Comparison of ENCODE assay signal across 7 mouse cellular contexts in genomic region chr6:136808014-136808417, GRCm38 (mm10). TPM values are rescaled to one million over a fixed set of nuclear protein-coding genes. Genes with fewer than 3 reads are reported as not detected.
DNase-seq lines count a peak whose midpoint lies in the region; ATAC-seq lines count a peak whose summit lies in the region.

Gene H2afj, plus strand, starts transcription at chr6:136808244.

- H3K4me3 ChIP-seq in intestine, embryonic 15.5 days (replicated peaks), result peak within 1 kb of the TSS; percentile 91
- H3K4me3 ChIP-seq in midbrain, embryonic 10.5 days, result peak within 1 kb of the TSS; percentile 87

- ATAC-seq in intestine, embryonic 15.5 days, result peak; percentile 82

- 0% methylated on average over 34 of the region's 34 CpGs for WGBS in intestine, embryonic 15.5 days
- under 1% methylated on average over 34 of the region's 34 CpGs for WGBS in midbrain, embryonic 10.5 days

- H3K9ac ChIP-seq in intestine, embryonic 15.5 days, result peak within 1 kb of the TSS; percentile 78

- peak within 1 kb of the TSS; percentile 88 for H3K4me2 ChIP-seq in intestine, embryonic 15.5 days (replicated peaks)

- peaks cover 23% of the 10 kb centered on the region for H3K4me1 ChIP-seq in intestine, embryonic 15.5 days (replicated peaks)
- peaks cover 39% of the 10 kb centered on the region for H3K4me1 ChIP-seq in midbrain, embryonic 10.5 days

- DNase-seq in adrenal gland, adult 2 months, result peak; percentile 99
- DNase-seq in embryo, embryonic 11.5 days (ENCODE audit: low read depth, low spot score), result peak; percentile 91
- peak; percentile 96 to 100 for DNase-seq in gastrocnemius, postnatal 36 days
- peak; percentile 98 to 99 for DNase-seq in left cerebral cortex, postnatal 25 days (ENCODE audit: low spot score in 2 of 2)
- peak; percentile 95 for DNase-seq in midbrain, embryonic 10.5 days (ENCODE audit: low spot score)
- peak; percentile 98 for DNase-seq in right cerebral cortex, postnatal 4 days

- no peaks in the 10 kb centered on the region for H3K9me3 ChIP-seq in intestine, embryonic 15.5 days
- H3K9me3 ChIP-seq in midbrain, embryonic 10.5 days (replicated peaks), result no peaks in the 10 kb centered on the region

- peak within 1 kb of the TSS; percentile 88 for H3K27ac ChIP-seq in intestine, embryonic 15.5 days
- H3K27ac ChIP-seq in midbrain, embryonic 10.5 days (replicated peaks), result peak within 1 kb of the TSS; percentile 85

- H3K36me3 ChIP-seq in intestine, embryonic 15.5 days, result 0 out of 2 replicates have a peak, but pooled peaks cover 1% of the 10 kb centered on the region
- H3K36me3 ChIP-seq in midbrain, embryonic 10.5 days, result peaks cover 27% of the 10 kb centered on the region

- intact Hi-C loops in gastrocnemius, postnatal 36 days (cut with DNase I), result loop anchor here (2.0 kb wide), 1 partner anchor 19 kb away; the partner anchor contains the start of gene BC049715
- intact Hi-C loops in left cerebral cortex, postnatal 25 days (cut with DNase I), result loop anchor here (10.0 kb wide), 1 partner anchor 273 kb away; no protein-coding TSS in a partner anchor

- no peaks in the 10 kb centered on the region for H3K27me3 ChIP-seq in intestine, embryonic 15.5 days (replicated peaks)
- H3K27me3 ChIP-seq in midbrain, embryonic 10.5 days (ENCODE audit: low read depth, poor library complexity, severe bottlenecking), result no peaks in the 10 kb centered on the region

RNA-seq across cellular contexts. Expression of gene H2afj, which starts in this region (rescaled TPM):
- 100 to 1,000 TPM; 168 to 169 TPM for total RNA-seq in adrenal gland, adult 2 months (2021)
- 593 and 681 TPM in 2 replicates for polyA plus RNA-seq in adrenal gland, adult 2 months (2012; rRNA removed)
- 10 to 100 TPM; 11.3 to 12.8 TPM for total RNA-seq in gastrocnemius, postnatal 36 days (2021)
- polyA plus RNA-seq in intestine, embryonic 15.5 days (2015; fragmentation: Nextera tagmentation; extraction: Ambion mirVana), result 199 and 202 TPM in 2 replicates
- 10 to 100 TPM; 56.9 to 66.7 TPM for total RNA-seq in left cerebral cortex, postnatal 25 days (2021)
- 97.4 and 102 TPM in 2 replicates for polyA plus RNA-seq in midbrain, embryonic 10.5 days (2016; fragmentation: Nextera tagmentation; extraction: Ambion mirVana)

Comparison
In these comparisons a context has a peak if more than half of its experiments do, and no peak if none do; other contexts are left out.
1. Peak in every context shown above with its lines: DNase-seq, ATAC-seq, H3K4me3 ChIP-seq and H3K27ac ChIP-seq.
2. RNA of gene H2afj (total RNA-seq): 168 to 169 TPM in adrenal gland, adult 2 months and 56.9 to 66.7 TPM in left cerebral cortex, postnatal 25 days; 11.3 to 12.8 TPM in gastrocnemius, postnatal 36 days; every median in the first group is over 4 times any median in the second.